Mouse (Mus musculus) liver, embryonic 14.5 days (tissue): ENCODE data around the gene Mvb12a.

Experiments used
- CTCF ChIP-seq: IDR thresholded peaks from 2 replicates; pipeline ENCODE4 v1.5.1; 2016; ENCODE audit warnings: antibody characterized with exemption, low read depth, control low read depth
- EP300 ChIP-seq: IDR thresholded peaks from 2 replicates; pipeline ENCODE4 v1.6.1; 2016; ENCODE audit warnings: antibody characterized with exemption, low read depth

GRCm38 (mm10) chr8:71528362-71529073 is 14.2 kb upstream of the Mvb12a start:
- TF ChIP-seq CTCF (no peak), EP300 (no peak)
